Mouse (Mus musculus): ENCODE results near the gene Gm21976. TPM values are rescaled to one million over a fixed set of nuclear protein-coding genes. Genes with fewer than 3 reads are reported as not detected.

Gene Gm21976
- total RNA-seq (2015) = not detected in 2 replicates
- not detected in 2 replicates for total RNA-seq (2017)

- no peak for ATAC-seq (replicated peaks; ENCODE audit: poor library complexity)
Measured at GRCm38 (mm10) chr13:98279686-98280085, at the start of gene Gm21976. TSS of gene Gm21976 (plus strand) at chr13:98279887.

- ATAC-seq (replicated peaks; ENCODE audit: poor library complexity) = no peak
Measured at GRCm38 (mm10) chr13:98230511-98230910, 49.2 kb upstream of the Gm21976 start.

GRCm38 (mm10) chr13:98235451-98235850 is 44.2 kb upstream of the Gm21976 start:
- ATAC-seq (replicated peaks; ENCODE audit: poor library complexity) = no peak

- ATAC-seq (replicated peaks; ENCODE audit: poor library complexity) = peak; percentile 83
Measured at GRCm38 (mm10) chr13:98239978-98240641, 39.6 kb upstream of the Gm21976 start.

- ATAC-seq (replicated peaks; ENCODE audit: poor library complexity) = 0 out of 2 replicates have a peak, but pooled peaks have one; percentile 23
Measured at GRCm38 (mm10) chr13:98241531-98242282, 38.0 kb upstream of the Gm21976 start.

- no peak for ATAC-seq (replicated peaks; ENCODE audit: poor library complexity)
Measured at GRCm38 (mm10) chr13:98244571-98245350, 34.9 kb upstream of the Gm21976 start.

- no peak for ATAC-seq (replicated peaks; ENCODE audit: poor library complexity)
Measured at GRCm38 (mm10) chr13:98245386-98245785, 34.3 kb upstream of the Gm21976 start.

GRCm38 (mm10) chr13:98249594-98249993 is 30.1 kb upstream of the Gm21976 start:
- no peak for ATAC-seq (replicated peaks; ENCODE audit: poor library complexity)

- no peak for ATAC-seq (replicated peaks; ENCODE audit: poor library complexity)
Measured at GRCm38 (mm10) chr13:98254921-98255320, 24.8 kb upstream of the Gm21976 start.

GRCm38 (mm10) chr13:98262636-98263457 is 16.8 kb upstream of the Gm21976 start, which contains the start of the genes Utp15 and Ankra2:
TSS of gene Utp15 (minus strand) at chr13:98263041.
TSS of gene Ankra2 (plus strand) at chr13:98263074.
- peak; percentile 89 for ATAC-seq (replicated peaks; ENCODE audit: poor library complexity)

- ATAC-seq (replicated peaks; ENCODE audit: poor library complexity) = peak; percentile 19
Measured at GRCm38 (mm10) chr13:98263458-98263987, 16.2 kb upstream of the Gm21976 start.

- ATAC-seq (replicated peaks; ENCODE audit: poor library complexity) = no peak
Measured at GRCm38 (mm10) chr13:98264111-98264510, 15.6 kb upstream of the Gm21976 start.

GRCm38 (mm10) chr13:98274023-98274422 is 5.7 kb upstream of the Gm21976 start:
- ATAC-seq (replicated peaks; ENCODE audit: poor library complexity) = no peak

GRCm38 (mm10) chr13:98275646-98276045 is 4.0 kb upstream of the Gm21976 start:
- peak; percentile 96 for ATAC-seq (replicated peaks; ENCODE audit: poor library complexity)

- ATAC-seq (replicated peaks; ENCODE audit: poor library complexity) = no peak
Measured at GRCm38 (mm10) chr13:98276253-98276652, 3.4 kb upstream of the Gm21976 start.

GRCm38 (mm10) chr13:98277501-98277900 is 2.2 kb upstream of the Gm21976 start:
- no peak for ATAC-seq (replicated peaks; ENCODE audit: poor library complexity)

GRCm38 (mm10) chr13:98280990-98281650 is 1.4 kb downstream of the Gm21976 start:
- no peak for ATAC-seq (replicated peaks; ENCODE audit: poor library complexity)

- ATAC-seq (replicated peaks; ENCODE audit: poor library complexity) = no peak
Measured at GRCm38 (mm10) chr13:98290719-98291118, 11.0 kb downstream of the Gm21976 start.

GRCm38 (mm10) chr13:98291712-98292111 is 12.0 kb downstream of the Gm21976 start:
- ATAC-seq (replicated peaks; ENCODE audit: poor library complexity) = no peak

- ATAC-seq (replicated peaks; ENCODE audit: poor library complexity) = no peak
Measured at GRCm38 (mm10) chr13:98296072-98296471, 16.4 kb downstream of the Gm21976 start.

All from megakaryocyte progenitor cell, adult 5-6 weeks (primary cell).